Mouse (Mus musculus) ES-Bruce4 (cell line): ENCODE measurements around the gene Caprin2.
A peak's percentile ranks its signal among the peaks of the same experiment; 100 is the strongest.

Source experiments
- CTCF ChIP-seq: IDR thresholded peaks from one replicate; pipeline ENCODE4 v1.8.1; 2011; ENCODE audit warnings: low read depth, low read length
- POLR2A ChIP-seq: IDR thresholded peaks from one replicate; pipeline ENCODE4 v1.8.1; 2011; ENCODE audit warnings: low read length; ENCODE audit not compliant: insufficient read depth

DNA sequence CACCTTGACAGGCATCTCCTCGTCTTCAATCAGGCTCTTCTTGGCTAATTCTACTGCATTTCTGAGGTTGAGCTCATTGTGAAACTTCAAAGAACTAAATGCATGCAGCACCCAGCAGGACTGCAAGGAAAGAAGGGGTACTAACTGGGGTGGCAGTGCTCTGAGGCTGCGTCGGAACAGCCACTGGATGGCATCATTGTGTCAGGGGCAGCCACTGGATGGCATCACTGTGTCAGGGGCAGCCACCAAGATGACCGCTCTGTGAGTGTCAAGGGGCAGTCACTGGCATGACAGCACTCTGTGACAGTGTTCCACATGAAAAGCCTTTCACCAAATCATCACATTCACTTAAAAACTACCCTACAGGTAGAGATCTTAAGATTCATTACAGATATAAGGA is 96.3 kb downstream of the Caprin2 start:
- no peak for TF ChIP-seq POLR2A
- peak; percentile 31 for TF ChIP-seq CTCF
